Mouse (Mus musculus) B cell, adult 2 months (primary cell): Measurements from ENCODE around the gene Zscan18.

Experiments
- DNase-seq, 2 experiments: peaks; one replicate each; pipeline ENCODE4 v3.0.0; 2022

Zscan18 gene

GRCm38 (mm10) chr7:12802866-12803726 is at the start of gene Zscan18:
Gene Zscan18, minus strand, starts transcription at chr7:12803635.
- DNase-seq: peak; percentile 36 to 47

DNA sequence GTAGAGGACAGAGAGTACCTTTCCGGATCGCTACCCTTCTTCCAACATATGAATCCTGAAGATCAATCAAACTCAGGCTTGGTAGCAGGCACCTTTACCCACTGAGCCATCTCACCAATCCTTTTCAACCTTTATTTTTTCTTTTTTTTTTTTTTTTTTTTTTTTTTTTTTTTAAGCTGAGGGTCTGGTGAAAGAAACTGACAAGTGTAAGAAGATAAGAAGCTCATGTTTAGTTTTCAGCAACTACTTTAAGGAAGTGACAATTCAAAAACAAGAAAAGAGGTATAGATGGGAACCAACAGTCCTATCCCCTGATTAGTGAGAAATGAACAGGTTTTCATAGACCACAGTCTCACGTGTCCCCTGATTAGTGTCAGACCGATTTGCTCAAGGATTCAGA is 32.3 kb upstream of the Zscan18 start:
- DNase-seq: no peak

- no peak for DNase-seq
These were observed 31.8 kb upstream of the Zscan18 start for GRCm38 (mm10) chr7:12835193-12835671.

DNA sequence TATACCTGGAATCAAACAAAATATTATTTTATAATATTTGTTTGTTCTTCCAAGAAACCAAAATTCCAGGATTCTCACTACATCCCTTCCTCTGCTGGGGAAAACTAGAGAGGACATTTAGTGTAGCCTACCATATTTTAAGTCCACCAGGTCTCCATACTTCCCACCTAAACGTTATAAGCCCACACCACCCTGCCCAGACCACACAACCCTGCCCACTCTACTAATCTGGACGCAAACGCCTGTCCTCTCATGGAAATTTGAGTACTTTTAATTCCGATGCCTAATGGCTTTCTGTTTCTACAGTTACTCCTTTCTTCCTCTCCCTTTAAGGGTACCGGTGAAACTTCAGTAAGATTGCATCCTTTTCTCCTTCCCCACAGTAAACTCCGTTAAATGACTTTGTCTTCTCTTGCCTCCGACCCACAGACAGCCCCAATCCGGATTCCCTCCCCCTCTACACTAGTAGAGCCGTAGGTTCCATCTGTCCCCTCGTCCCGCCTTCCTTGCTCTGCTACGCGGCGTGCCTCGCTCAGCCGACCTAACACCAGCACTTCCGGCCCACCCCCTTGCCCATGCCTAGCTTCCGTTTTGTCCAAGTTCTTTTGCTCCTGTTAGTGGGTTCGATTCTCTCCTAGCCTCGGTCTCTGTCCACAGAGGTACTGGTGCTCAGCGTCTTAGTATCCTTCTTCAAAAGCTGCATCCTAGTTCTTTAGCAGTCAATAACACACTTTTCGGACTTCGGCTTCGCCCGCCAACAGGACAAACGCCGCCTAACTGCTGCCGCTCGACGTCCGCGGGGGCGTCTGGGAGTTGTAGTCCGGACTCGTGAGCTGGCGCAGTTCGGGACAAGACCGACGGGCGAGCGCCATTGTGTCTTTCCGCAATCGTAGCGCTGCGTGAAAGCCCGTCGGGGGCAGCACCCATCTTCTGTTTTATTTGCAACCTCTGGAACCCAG is 31.0 kb upstream of the Zscan18 start, which contains the start of gene Zfp110:
Zfp110 (plus strand) TSS at position 600 of the 959 bp plus-strand sequence.
- peak; percentile 94 for DNase-seq

- peak; percentile 89 to 91 for DNase-seq
These were observed 15.3 kb upstream of the Zscan18 start, which contains the start of gene Zfp329 for GRCm38 (mm10) chr7:12818521-12819295. Gene Zfp329, minus strand, starts transcription at chr7:12818858.

GRCm38 (mm10) chr7:12815566-12815965 is 12.1 kb upstream of the Zscan18 start:
- DNase-seq: peak in 1 of 2 experiments; percentile 24

DNA sequence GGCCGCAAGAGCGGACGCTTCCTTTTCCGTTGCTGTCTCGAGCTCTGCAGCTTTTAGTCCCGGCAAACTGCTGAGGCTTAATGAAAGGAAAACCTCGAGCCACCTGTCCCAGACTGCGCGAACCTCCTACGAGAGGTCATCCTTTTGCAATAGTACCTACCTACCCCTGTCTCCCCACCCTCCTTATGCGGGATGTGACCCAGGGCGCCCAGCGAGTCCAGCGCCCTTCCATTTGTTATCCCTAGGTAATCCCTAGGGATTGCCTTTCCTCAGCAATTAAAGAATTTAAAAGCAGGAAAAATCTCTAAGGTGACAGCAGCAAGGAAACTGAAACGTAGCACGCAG is 264 bp upstream of the Zscan18 start:
- no peak for DNase-seq

GRCm38 (mm10) chr7:12799554-12799953 is 3.9 kb downstream of the Zscan18 start:
- no peak for DNase-seq

- DNase-seq: no peak
These were observed 5.5 kb downstream of the Zscan18 start for GRCm38 (mm10) chr7:12797971-12798370.

GRCm38 (mm10) chr7:12792624-12793023 is 10.8 kb downstream of the Zscan18 start:
- peak; percentile 9 to 20 for DNase-seq

DNA sequence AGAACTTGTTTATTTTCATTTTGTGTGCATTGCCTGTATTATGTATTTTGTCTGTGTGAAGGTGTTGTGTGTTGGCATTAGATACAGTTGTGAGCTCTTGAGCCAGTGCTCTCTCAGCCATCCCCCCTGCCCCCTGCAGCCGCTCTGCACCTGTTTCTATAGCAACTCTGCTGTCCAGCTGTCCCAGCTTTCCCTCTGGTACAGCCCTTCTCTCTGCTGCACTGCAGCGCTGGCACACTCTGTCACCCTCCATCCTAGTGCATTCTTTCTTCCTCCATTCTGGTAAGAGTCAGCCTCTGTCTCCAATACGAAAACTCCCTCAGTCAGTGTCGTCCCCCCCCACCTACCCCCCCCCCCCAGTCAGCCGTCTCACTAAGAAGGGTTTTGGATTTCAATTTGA is 15.4 kb downstream of the Zscan18 start:
- DNase-seq: no peak

DNA sequence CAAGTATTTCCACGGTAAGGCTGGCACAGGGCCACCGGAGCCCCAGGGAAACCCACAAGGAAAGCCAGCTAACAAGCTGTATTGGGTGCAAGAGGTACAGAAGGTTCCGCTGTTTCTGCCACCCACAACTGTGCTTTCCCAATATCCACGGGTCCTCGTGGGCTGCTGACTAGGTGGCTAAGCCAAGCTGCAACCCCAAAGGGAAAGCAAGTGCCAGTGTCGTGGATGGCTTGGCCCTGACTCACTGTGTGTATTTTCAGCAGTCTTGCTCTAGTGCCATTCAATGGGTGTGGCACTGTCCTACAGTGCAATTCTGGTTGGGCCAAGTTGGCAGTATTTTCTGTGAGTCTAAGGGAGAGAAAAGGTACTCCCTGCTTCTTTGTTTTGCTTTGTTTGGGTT is 16.1 kb downstream of the Zscan18 start:
- no peak for DNase-seq

DNA sequence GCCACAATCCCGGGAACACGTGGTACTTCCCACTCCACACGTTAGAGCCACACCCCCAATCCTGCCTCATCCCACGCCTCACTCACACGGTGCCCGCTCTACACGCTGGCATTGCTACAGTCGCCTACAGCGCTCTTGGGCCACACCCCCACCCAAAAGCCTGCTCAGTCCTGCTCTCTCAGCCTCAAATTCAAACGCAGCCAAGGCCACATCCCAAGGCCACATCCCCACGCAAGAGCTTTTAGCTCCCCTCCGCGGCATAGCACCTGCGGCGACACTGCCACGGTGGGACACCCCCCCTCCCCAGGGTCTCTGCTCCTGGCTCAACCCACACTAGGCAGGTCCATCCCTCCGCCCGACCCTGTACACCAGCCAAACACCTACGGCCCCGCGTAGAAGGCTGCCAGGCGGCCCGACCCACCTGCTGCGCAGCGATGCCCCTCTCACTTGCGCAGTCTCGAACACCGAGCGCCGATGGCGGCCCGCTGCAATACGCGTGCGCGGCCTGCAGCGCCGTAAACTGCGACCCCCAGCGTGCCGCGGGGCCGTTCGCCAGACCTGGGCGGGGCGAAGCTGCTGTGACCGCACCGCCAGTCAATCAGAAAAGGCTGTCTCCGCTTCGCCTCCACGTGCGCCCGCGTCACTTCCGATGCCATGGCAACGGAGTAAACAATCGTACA is 23.1 kb downstream of the Zscan18 start:
- peak; percentile 87 to 88 for DNase-seq

GRCm38 (mm10) chr7:12779782-12780150 is 23.7 kb downstream of the Zscan18 start:
- DNase-seq: no peak

- no peak for DNase-seq
These were observed 24.3 kb downstream of the Zscan18 start for GRCm38 (mm10) chr7:12779141-12779540.

- no peak for DNase-seq
These were observed 28.8 kb downstream of the Zscan18 start for GRCm38 (mm10) chr7:12774606-12775005.

- DNase-seq: no peak
These were observed 29.3 kb downstream of the Zscan18 start for GRCm38 (mm10) chr7:12774111-12774510.

GRCm38 (mm10) chr7:12749431-12750198 is 53.8 kb downstream of the Zscan18 start:
- no peak for DNase-seq

- DNase-seq: no peak
These were observed 68.5 kb downstream of the Zscan18 start, which contains the start of gene Vmn2r56 for GRCm38 (mm10) chr7:12734904-12735303. Gene Vmn2r56, minus strand, starts transcription at chr7:12735004.
